Mouse (Mus musculus) G1E (cell line): ENCODE results near the gene Khdc4.

Experiments used
- CTCF ChIP-seq: IDR thresholded peaks from 2 replicates; pipeline ENCODE4 v1.5.1; 2012; ENCODE audit warnings: low read depth, low read length, inconsistent platforms, mixed read lengths
- GATA1 ChIP-seq: IDR thresholded peaks from 2 replicates; pipeline ENCODE4 v1.6.1; 2012; ENCODE audit warnings: borderline replicate concordance, low read length, inconsistent platforms, mixed read lengths
- POLR2AphosphoS5 ChIP-seq: IDR thresholded peaks from 2 replicates; pipeline ENCODE4 v1.6.1; 2012; ENCODE audit warnings: low read depth, low read length, inconsistent platforms; ENCODE audit not compliant: insufficient replicate concordance
- TAL1 ChIP-seq: conservative IDR thresholded peaks from 2 replicates; pipeline ENCODE4 v1.6.1; 2012; ENCODE audit warnings: low read depth, low read length, inconsistent platforms, mixed read lengths

- TF ChIP-seq GATA1: no peak
- no peak for TF ChIP-seq CTCF
- TF ChIP-seq TAL1: no peak
- no peak for TF ChIP-seq POLR2AphosphoS5
These were observed 59.9 kb downstream of the Khdc4 start for GRCm38 (mm10) chr3:88745534-88745933.
